25 mouse cellular contexts compared by ENCODE assay signal in the genomic region with DNA sequence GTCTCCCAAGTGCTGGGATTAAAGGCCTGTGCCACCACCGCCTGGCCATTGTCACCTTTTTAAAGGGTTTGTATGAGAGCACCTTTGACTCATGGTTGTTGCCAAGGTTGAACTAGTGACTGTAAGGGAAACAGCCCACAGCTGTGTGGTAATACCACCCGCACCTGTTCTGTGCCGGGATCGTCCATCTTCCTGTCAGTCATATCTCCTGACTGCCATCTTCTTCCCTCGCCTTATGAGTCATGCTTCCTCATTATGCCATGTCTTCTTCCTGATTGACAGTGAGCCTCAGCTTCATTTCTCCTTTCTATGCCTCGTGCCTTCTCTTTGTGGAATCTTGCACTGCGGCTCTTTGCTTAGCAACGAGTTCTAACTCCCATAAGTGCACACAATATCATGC. TPM values are rescaled to one million over a fixed set of nuclear protein-coding genes. Genes with fewer than 3 reads are reported as not detected.
A peak's percentile ranks its signal among the peaks of the same experiment; 100 is the strongest.
DNase-seq lines count a peak whose midpoint lies in the region; ATAC-seq lines count a peak whose summit lies in the region.
"Had no signal": no experiment of that assay in that cellular context is flagged by ENCODE, and none has a peak within 500 bp of the region (broad histone marks: within the 10 kb centered on the region; RNA-seq: fewer than 3 reads in every experiment).

No protein-coding gene starts in this region.

- DNase-seq in brain, adult 2 months (ENCODE audit: low read depth, low spot score): peak; percentile 49
- no peak for DNase-seq in lung, adult 18-20 months
- DNase-seq in midbrain, embryonic 10.5 days (ENCODE audit: low spot score): no peak
- DNase-seq: adrenal gland, postnatal 10 days; cerebellum, adult 18-20 months; cerebellum, postnatal 25 days; forebrain, postnatal 0 days; gastrocnemius, postnatal 36 days; heart, postnatal 14 days; kidney, adult 2 months; kidney, postnatal 10 days; left cerebral cortex, postnatal 4 days; liver, embryonic 13.5 days; right cerebral cortex, postnatal 4 days; thymus, postnatal 14 days had no signal

- no peak overlapping the region for H3K9ac ChIP-seq in liver, embryonic 15.5 days
- H3K9ac ChIP-seq in liver, embryonic 12.5 days: no peak overlapping the region
- no peak overlapping the region for H3K9ac ChIP-seq in hindbrain, embryonic 13.5 days
- H3K9ac ChIP-seq: embryonic facial prominence, embryonic 15.5 days; forebrain, postnatal 0 days; heart, embryonic 12.5 days; hindbrain, embryonic 15.5 days; liver, embryonic 13.5 days had no signal

- H3K4me3 ChIP-seq in liver, embryonic 15.5 days (replicated peaks): no peak overlapping the region
- no peak overlapping the region for H3K4me3 ChIP-seq in liver, embryonic 12.5 days
- H3K4me3 ChIP-seq in megakaryocyte, embryonic 14.5 days (replicated peaks): peak overlapping the region; percentile 3
- H3K4me3 ChIP-seq in midbrain, embryonic 10.5 days: no peak overlapping the region
- H3K4me3 ChIP-seq in hindbrain, embryonic 13.5 days: no peak overlapping the region
- H3K4me3 ChIP-seq: embryonic facial prominence, embryonic 15.5 days; heart, embryonic 12.5 days; hindbrain, embryonic 15.5 days; layer of hippocampus, adult 2 months; liver, embryonic 13.5 days had no signal

- no peak overlapping the region for H3K27ac ChIP-seq in liver, embryonic 15.5 days (replicated peaks)
- no peak overlapping the region for H3K27ac ChIP-seq in liver, embryonic 12.5 days
- no peak overlapping the region for H3K27ac ChIP-seq in midbrain, embryonic 10.5 days (replicated peaks)
- H3K27ac ChIP-seq in hindbrain, embryonic 13.5 days: no peak overlapping the region
- H3K27ac ChIP-seq: embryonic facial prominence, embryonic 15.5 days; hindbrain, embryonic 15.5 days; layer of hippocampus, adult 2 months; liver, embryonic 13.5 days had no signal

- peaks cover 3% of the 10 kb centered on the region; the same call in 1 of the 2 replicates for H3K27me3 ChIP-seq in liver, embryonic 15.5 days
- H3K27me3 ChIP-seq in liver, embryonic 12.5 days (replicated peaks): peaks cover 9% of the 10 kb centered on the region; the same call in 1 of the 2 replicates
- H3K27me3 ChIP-seq in megakaryocyte, embryonic 14.5 days (replicated peaks): peaks cover 13% of the 10 kb centered on the region
- H3K27me3 ChIP-seq in midbrain, embryonic 10.5 days (ENCODE audit: low read depth, poor library complexity, severe bottlenecking): no peaks in the 10 kb centered on the region
- H3K27me3 ChIP-seq in hindbrain, embryonic 13.5 days: no peaks in the 10 kb centered on the region
- H3K27me3 ChIP-seq: embryonic facial prominence, embryonic 15.5 days; heart, embryonic 12.5 days; hindbrain, embryonic 15.5 days had no signal

- 0 out of 2 replicates have a peak, but pooled peaks have one; percentile 18 for ATAC-seq in liver, embryonic 15.5 days (ENCODE audit: insufficient read depth)
- ATAC-seq in liver, embryonic 12.5 days: no peak
- no peak for ATAC-seq in hindbrain, embryonic 13.5 days (ENCODE audit: low FRiP score)
- ATAC-seq: activated CD4-positive, CD25-positive, alpha-beta regulatory T cell, adult 4 months; forebrain, postnatal 0 days; lung, postnatal 0 days had no signal

- H3K4me1 ChIP-seq in liver, embryonic 15.5 days (replicated peaks): 0 out of 2 replicates have a peak, but pooled peaks cover 3% of the 10 kb centered on the region
- no peaks in the 10 kb centered on the region for H3K4me1 ChIP-seq in liver, embryonic 12.5 days
- peaks cover 7% of the 10 kb centered on the region for H3K4me1 ChIP-seq in megakaryocyte, embryonic 14.5 days
- H3K4me1 ChIP-seq in midbrain, embryonic 10.5 days: no peaks in the 10 kb centered on the region
- no peaks in the 10 kb centered on the region for H3K4me1 ChIP-seq in hindbrain, embryonic 13.5 days (replicated peaks)
- H3K4me1 ChIP-seq: embryonic facial prominence, embryonic 15.5 days; heart, embryonic 12.5 days; hindbrain, embryonic 15.5 days; liver, embryonic 13.5 days had no signal

- H3K36me3 ChIP-seq in liver, embryonic 15.5 days (replicated peaks): no peaks in the 10 kb centered on the region
- no peaks in the 10 kb centered on the region for H3K36me3 ChIP-seq in liver, embryonic 12.5 days
- no peaks in the 10 kb centered on the region for H3K36me3 ChIP-seq in megakaryocyte, embryonic 14.5 days (replicated peaks; ENCODE audit: low read length)
- no peaks in the 10 kb centered on the region for H3K36me3 ChIP-seq in midbrain, embryonic 10.5 days
- no peaks in the 10 kb centered on the region for H3K36me3 ChIP-seq in hindbrain, embryonic 13.5 days
- H3K36me3 ChIP-seq: embryonic facial prominence, embryonic 15.5 days; heart, embryonic 12.5 days; hindbrain, embryonic 15.5 days; liver, embryonic 13.5 days had no signal

- WGBS in liver, embryonic 15.5 days (ENCODE audit: insufficient replicate concordance): 45% methylated on average over 8 of the region's 8 CpGs
- 52% methylated on average over 8 of the region's 8 CpGs for WGBS in liver, embryonic 12.5 days (ENCODE audit: insufficient replicate concordance)
- 92% methylated on average over 8 of the region's 8 CpGs for WGBS in midbrain, embryonic 10.5 days
- 91% methylated on average over 8 of the region's 8 CpGs for WGBS in hindbrain, embryonic 13.5 days

- H3K4me2 ChIP-seq in liver, embryonic 15.5 days: no peak overlapping the region
- no peak overlapping the region for H3K4me2 ChIP-seq in liver, embryonic 12.5 days
- no peak overlapping the region for H3K4me2 ChIP-seq in hindbrain, embryonic 13.5 days
- H3K4me2 ChIP-seq: embryonic facial prominence, embryonic 15.5 days; heart, embryonic 12.5 days; hindbrain, embryonic 15.5 days; liver, embryonic 13.5 days had no signal

- no peaks in the 10 kb centered on the region for H3K9me3 ChIP-seq in liver, embryonic 15.5 days (replicated peaks)
- no peaks in the 10 kb centered on the region for H3K9me3 ChIP-seq in liver, embryonic 12.5 days (replicated peaks)
- H3K9me3 ChIP-seq in megakaryocyte, embryonic 14.5 days: peaks cover 5% of the 10 kb centered on the region
- peaks cover 3% of the 10 kb centered on the region; the same call in 1 of the 2 replicates for H3K9me3 ChIP-seq in midbrain, embryonic 10.5 days (replicated peaks)
- no peaks in the 10 kb centered on the region for H3K9me3 ChIP-seq in hindbrain, embryonic 13.5 days
- H3K9me3 ChIP-seq: embryonic facial prominence, embryonic 15.5 days; heart, embryonic 12.5 days; hindbrain, embryonic 15.5 days; liver, embryonic 13.5 days had no signal

RNA-seq across cellular contexts. Expression of a gene that starts 9.4 kb away (rescaled TPM):
- polyA plus RNA-seq in liver, embryonic 15.5 days (2015; fragmentation: Nextera tagmentation; extraction: Ambion mirVana): 6.8 and 7.4 TPM in 2 replicates
- polyA plus RNA-seq in liver, embryonic 12.5 days (2016; fragmentation: Nextera tagmentation; extraction: Ambion mirVana): 6.7 and 6.8 TPM in 2 replicates
- 2.6 TPM in 1 of 2 replicates, not detected in the other for polyA plus RNA-seq in megakaryocyte, embryonic 14.5 days (2012; ENCODE audit: insufficient read depth, low replicate concordance)
- polyA plus RNA-seq in midbrain, embryonic 10.5 days (2016; fragmentation: Nextera tagmentation; extraction: Ambion mirVana): 41.4 and 43.3 TPM in 2 replicates
- polyA plus RNA-seq in hindbrain, embryonic 13.5 days (2015; fragmentation: Nextera tagmentation; extraction: Ambion mirVana): 69.1 and 69.5 TPM in 2 replicates

RNA-seq across cellular contexts. Expression of a gene that starts 11.9 kb away (rescaled TPM):
- 1.7 and 2.1 TPM in 2 replicates for polyA plus RNA-seq in liver, embryonic 15.5 days (2015; fragmentation: Nextera tagmentation; extraction: Ambion mirVana)
- 1.8 and 2.8 TPM in 2 replicates for polyA plus RNA-seq in liver, embryonic 12.5 days (2016; fragmentation: Nextera tagmentation; extraction: Ambion mirVana)
- polyA plus RNA-seq in megakaryocyte, embryonic 14.5 days (2012; ENCODE audit: insufficient read depth, low replicate concordance): 0.92 and 3.9 TPM in 2 replicates
- polyA plus RNA-seq in midbrain, embryonic 10.5 days (2016; fragmentation: Nextera tagmentation; extraction: Ambion mirVana): 4.0 and 4.9 TPM in 2 replicates
- polyA plus RNA-seq in hindbrain, embryonic 13.5 days (2015; fragmentation: Nextera tagmentation; extraction: Ambion mirVana): 5.2 and 7.0 TPM in 2 replicates

RNA-seq across cellular contexts. Expression of a gene that starts 39.8 kb away (rescaled TPM):
- 57.4 and 65.8 TPM in 2 replicates for polyA plus RNA-seq in liver, embryonic 15.5 days (2015; fragmentation: Nextera tagmentation; extraction: Ambion mirVana)
- polyA plus RNA-seq in liver, embryonic 12.5 days (2016; fragmentation: Nextera tagmentation; extraction: Ambion mirVana): 158 and 160 TPM in 2 replicates
- 26.0 and 173 TPM in 2 replicates for polyA plus RNA-seq in megakaryocyte, embryonic 14.5 days (2012; ENCODE audit: insufficient read depth, low replicate concordance)
- 145 and 162 TPM in 2 replicates for polyA plus RNA-seq in midbrain, embryonic 10.5 days (2016; fragmentation: Nextera tagmentation; extraction: Ambion mirVana)
- polyA plus RNA-seq in hindbrain, embryonic 13.5 days (2015; fragmentation: Nextera tagmentation; extraction: Ambion mirVana): 62.9 and 67.3 TPM in 2 replicates

RNA-seq across cellular contexts. Expression of a gene that starts 40.3 kb away (rescaled TPM):
- polyA plus RNA-seq in liver, embryonic 15.5 days (2015; fragmentation: Nextera tagmentation; extraction: Ambion mirVana): 36.7 and 39.5 TPM in 2 replicates
- polyA plus RNA-seq in liver, embryonic 12.5 days (2016; fragmentation: Nextera tagmentation; extraction: Ambion mirVana): 60.5 and 65.0 TPM in 2 replicates
- 31.9 and 42.5 TPM in 2 replicates for polyA plus RNA-seq in megakaryocyte, embryonic 14.5 days (2012; ENCODE audit: insufficient read depth, low replicate concordance)
- polyA plus RNA-seq in midbrain, embryonic 10.5 days (2016; fragmentation: Nextera tagmentation; extraction: Ambion mirVana): 109 and 119 TPM in 2 replicates
- polyA plus RNA-seq in hindbrain, embryonic 13.5 days (2015; fragmentation: Nextera tagmentation; extraction: Ambion mirVana): 138 and 140 TPM in 2 replicates
